Mouse (Mus musculus): ENCODE measurements around the gene Donson.

Donson gene

DNA sequence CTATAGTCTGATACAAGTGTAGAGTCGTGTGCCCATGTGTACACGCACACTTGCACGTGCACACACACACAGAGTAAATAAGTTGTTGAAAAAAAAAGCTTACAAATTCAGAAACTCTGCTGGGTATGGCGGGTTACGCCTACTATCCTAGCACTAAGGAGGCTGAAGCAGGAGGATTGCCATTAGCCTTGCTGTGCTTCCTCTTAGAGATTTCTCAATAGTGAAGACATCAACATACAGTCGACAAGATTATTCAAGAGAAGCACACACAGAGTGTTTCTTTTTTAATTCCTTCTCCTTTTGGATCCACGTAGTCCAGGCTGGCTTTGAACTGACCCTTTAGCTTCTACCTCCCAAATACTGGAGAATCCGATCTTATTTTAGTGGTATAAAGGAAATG, 48.4 kb downstream of the Donson start:
- no peak for DNase-seq (ENCODE audit: low spot score in 2 of 2)

DNA sequence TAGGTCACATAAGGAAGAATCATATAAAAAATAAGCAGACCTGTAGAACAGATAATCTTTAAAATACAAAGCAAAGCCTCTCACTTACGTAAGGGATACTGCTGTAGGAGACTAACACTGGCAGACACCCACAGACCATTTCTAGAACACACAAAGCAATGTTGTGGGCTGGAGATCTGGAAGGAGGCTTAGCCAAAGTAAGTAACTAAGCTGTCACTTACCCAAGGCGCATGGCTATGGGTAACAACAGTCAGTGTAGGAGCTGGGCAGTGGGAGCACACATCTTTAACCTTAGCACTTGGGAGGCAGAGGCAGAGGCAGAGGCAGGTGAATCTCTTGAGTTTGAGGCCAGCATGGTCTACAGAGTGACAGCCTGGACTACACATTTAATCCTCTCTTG, 48.9 kb downstream of the Donson start:
- DNase-seq (ENCODE audit: low spot score in 2 of 2), result peak; percentile 40 to 52

DNA sequence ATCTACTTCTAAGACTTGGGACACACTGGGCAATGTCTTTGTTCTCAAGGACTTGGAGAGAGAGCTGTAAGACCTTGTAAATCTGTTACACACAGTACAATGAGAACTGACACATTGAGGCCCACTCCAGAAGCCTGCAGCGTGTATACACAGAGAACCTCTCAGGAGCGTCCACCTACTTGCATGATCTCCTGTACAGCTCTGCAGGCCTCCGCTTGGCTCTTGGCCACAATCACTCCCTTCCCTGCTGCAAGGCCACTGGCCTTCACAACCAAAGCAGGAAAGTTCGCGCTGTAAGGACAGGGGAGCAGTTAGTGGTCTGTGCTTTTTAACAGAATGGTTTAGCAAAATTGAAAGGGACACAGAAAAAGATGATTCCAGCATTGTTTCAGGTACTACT, 49.4 kb downstream of the Donson start:
- DNase-seq (ENCODE audit: low spot score in 2 of 2), result no peak

DNA sequence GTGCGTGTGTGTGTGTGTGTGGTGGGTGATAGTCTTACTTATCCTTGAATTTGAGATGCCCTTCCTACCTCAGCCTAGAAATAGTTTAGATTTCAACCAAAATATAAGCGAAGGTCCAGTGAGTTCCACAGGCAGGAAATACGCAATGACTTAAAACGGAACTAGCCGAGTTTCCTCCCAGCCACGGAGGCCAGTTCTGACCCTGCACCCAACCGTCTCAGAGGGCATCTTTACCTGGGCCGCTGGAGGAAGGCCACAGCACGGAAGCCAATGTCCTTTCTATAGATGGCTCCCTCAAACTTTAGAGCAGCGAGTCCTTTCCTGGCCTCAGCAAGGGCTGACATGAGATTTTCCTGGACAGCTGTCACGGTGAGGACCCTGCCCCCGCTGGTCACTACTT, 54.9 kb downstream of the Donson start:
- DNase-seq (ENCODE audit: low spot score in 2 of 2), result no peak

DNA sequence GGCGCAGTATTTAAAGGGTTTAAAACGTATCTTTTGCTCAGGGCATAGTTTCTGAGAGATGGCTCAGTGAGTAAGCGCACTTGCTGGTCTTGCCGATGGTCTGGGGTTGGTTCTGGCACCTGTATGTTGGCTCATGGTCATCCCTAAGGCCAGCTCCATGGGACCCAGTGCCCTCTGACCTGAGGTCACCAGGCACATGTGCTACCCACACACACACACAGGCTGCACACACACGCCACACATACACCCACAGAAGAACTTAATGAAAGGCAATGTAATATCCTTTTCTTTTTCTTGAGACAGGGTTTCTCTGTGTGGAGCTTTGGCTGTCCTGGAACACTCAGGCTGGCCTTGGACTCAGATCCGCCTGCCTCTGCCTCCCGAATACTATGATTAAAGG, 55.6 kb downstream of the Donson start:
- no peak for DNase-seq (ENCODE audit: low spot score in 2 of 2)

DNA sequence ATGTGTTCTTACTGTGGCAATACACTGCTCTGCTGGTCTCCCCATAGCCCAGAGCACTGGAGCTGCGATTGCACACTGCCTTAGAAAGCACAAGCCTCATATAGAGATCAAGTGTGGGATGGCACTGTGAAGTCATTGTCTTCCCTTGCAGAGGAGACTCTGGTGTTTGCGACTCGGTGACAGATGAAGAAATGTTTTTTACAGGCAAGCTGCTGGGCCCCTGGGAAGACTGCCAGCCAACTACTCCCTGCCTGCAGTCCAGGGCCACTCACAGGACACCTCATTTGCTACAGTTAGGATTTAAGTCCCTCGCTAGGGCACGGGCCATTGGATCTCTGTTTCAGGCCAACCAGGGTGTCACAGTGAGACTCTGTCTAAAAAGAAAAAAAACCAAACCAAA, 56.1 kb downstream of the Donson start:
- no peak for DNase-seq (ENCODE audit: low spot score in 2 of 2)

DNA sequence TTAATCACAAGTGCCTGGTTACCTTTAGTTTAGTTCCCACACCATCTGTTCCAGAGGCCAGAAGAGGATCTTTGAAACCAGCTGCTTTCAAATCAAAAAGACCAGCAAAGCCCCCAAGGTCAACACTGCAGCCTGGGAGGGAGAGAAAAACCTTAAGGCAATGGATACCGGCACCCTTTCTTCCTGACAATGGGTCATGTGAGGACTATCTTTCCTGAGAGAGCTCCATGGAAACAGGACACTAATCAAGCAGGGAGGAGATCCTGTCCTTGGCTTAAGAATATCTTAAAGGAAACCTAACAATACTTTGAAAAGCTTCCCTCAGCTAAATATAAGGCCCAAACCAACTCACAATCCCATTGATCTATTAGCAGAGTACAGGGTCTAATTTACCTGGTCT, 58.0 kb downstream of the Donson start:
- DNase-seq (ENCODE audit: low spot score in 2 of 2), result no peak

DNA sequence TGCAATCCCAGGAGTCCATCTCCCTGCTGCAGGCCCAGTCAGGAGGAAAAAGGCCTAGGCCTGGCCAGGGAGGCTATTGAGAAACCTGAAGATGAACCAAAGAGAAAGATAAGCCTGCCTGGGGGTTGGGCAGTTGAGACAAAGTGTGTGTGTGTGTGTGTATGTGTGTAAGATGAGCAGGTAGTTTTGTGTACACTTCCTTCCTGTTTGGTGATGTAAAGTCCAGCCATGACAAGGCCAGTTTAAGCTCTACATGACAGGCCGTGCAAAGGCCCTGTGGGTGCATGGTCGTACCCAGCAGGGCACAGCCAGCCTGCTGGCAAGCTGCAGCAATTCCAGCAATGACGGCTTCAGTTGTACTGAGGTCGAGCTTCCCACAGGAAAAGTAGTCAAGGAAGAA, 58.8 kb downstream of the Donson start:
- DNase-seq (ENCODE audit: low spot score in 2 of 2), result no peak

DNA sequence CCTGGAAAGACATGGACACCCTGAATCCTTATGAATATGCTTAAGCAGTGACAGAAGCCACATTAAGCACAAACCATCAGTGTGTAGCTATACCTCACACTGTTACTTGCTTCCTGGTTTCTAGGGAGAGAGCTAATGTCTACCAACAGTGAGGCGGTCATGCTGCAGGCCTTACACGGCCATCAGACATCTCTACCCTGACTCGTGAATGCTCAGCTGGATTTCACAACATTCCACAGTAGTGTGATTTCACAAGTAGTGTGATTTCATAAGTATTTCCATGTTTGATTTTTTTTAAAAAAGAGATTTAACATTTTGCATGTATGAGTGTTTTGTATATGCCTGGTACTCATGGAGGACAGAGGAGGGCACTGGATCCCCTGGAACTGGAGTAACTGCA, 59.9 kb downstream of the Donson start:
- DNase-seq (ENCODE audit: low spot score in 2 of 2), result no peak

DNA sequence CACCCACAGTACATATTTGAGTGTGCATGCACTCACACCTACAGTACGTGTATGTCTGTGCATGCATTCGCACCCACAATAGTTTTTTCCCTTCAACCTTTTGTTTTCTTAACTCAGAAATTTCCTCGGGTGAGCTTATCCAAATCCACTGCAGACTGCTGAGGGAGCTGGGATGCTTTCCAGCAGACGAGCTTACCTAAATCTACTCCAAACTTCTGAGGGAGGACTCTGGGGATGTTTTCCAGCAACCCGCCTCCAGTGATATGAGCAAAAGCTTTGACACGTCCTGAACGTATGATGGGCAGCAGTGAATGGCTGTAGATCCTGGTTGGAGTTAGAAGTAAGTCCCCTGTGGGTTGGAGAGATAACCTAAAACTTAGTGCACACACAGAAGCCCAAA, 60.7 kb downstream of the Donson start:
- DNase-seq (ENCODE audit: low spot score in 2 of 2), result no peak
